Mouse (Mus musculus) left cerebral cortex, postnatal 36 days (tissue): ENCODE data around the gene Epha4. TPM values are rescaled to one million over a fixed set of nuclear protein-coding genes. Genes with fewer than 3 reads are reported as not detected.

Experiments
- DNase-seq, 2 experiments: peaks; one replicate each; pipeline ENCODE4 v3.0.0; 2021 to 2022; ENCODE audit warnings: low spot score in 2 of 2, mixed read lengths in 1 of 2
- intact Hi-C: fragments of 180-260 bp; cut with DNase I; formaldehyde crosslinking; loops from one replicate; pipeline ENCODE4 v1.15.1; 2025
- total RNA-seq, 2 experiments: library from RNA; stranded (reverse); gene quantifications; 2 replicates each; pipeline ENCODE4 v1.2.3; 2021

The Epha4 gene
- total RNA-seq, 2 experiments from 2014 or later = 173 to 182 TPM

- no peak for DNase-seq
- intact Hi-C loops = no loop called here
These were observed 24.7 kb downstream of the Epha4 start for GRCm38 (mm10) chr1:77490166-77490565.

DNA sequence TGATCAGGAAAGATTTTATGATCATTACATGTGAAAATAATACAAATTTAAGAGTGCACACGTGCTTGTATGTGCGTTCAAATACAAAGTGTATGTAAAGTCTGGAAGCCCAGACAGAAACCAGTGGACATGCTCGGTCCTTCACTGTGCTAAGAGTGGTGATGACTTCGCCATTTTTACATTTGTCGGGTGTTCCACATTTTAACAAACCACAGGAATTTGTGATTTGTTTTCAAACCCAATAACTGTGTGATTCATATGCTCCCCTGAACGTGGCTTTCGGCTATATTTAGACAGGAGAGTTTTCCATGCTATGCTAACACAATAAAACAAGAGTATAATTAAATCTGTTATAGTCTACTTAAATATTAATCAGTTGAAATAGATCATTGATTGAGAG is 25.5 kb downstream of the Epha4 start:
- no peak for DNase-seq
- intact Hi-C loops = no loop called here

GRCm38 (mm10) chr1:77487856-77488462 is 26.9 kb downstream of the Epha4 start:
- no peak for DNase-seq
- intact Hi-C loops = no loop called here

- intact Hi-C loops = no loop called here
- no peak for DNase-seq
These were observed 29.9 kb downstream of the Epha4 start for GRCm38 (mm10) chr1:77484766-77485596.

- intact Hi-C loops = no loop called here
These were observed 39.0 kb downstream of the Epha4 start for GRCm38 (mm10) chr1:77475808-77476413.

DNA sequence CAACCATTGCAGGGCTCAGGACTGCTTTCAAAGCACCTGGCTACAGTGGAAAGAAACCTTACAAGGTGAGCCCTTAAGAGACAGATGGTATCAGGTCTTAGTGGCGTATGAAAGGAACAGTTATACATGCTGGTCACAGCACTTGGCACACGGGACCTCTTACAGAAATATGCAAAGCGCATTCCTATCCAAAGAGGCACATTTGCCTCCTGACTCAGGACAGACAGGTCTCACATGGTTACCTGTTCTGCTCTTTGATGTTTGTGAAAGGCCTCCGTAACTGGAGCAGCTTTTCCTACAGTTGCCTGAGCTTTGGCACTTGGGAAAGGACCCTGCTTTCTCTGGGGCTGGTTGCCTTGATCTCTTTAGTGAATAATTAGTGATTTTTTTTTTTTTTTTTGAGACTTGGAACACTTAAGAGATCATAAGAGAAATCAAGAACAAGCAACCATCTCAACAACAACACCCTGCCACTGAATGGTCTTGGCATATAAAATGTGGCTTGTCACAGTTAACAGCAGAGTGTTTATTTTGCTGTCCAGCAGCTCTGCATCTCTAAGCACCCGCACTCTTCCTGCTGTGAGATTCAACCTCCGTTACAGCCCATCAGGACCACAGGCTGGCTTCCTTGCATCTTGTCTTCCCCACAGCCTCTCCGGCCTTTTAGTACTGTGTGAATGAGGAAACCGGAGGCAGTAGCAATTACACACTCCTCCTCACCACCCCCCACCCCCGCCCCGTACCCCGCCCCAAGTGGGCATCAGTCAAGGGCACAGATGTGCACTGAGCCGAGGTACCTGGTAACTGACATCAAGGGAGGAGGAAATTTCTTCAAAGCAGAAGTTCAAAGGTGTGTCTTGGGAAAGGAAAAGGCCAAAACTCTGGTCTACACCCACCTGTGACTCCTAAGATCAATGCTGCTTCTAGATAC is 41.2 kb downstream of the Epha4 start:
- intact Hi-C loops = no loop called here

More at GRCm38 (mm10) chr1:77475808-77476413, 39.0 kb downstream of the Epha4 start:
- DNase-seq = no peak

DNA sequence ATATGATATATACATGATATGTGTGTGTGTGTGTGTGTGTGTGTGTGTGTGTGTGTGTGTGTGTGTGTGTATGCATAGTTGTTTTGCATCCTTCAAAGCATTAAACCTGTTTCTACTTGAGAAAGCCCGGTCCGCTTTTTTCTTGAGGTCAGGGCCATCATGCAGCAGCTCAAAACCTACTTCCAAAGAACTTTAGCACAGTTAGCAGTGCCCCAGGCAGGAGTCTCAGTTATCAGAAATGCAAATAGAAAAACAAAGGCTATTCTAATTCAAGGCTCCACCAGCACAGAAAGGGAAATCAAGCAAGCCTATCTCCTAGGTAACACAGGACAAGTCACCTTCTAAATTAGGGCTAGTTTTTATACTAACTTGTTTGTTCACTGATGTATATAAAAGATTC is 42.3 kb downstream of the Epha4 start:
- intact Hi-C loops = no loop called here
- no peak for DNase-seq

More for the DNA sequence above, 41.2 kb downstream of the Epha4 start:
- DNase-seq = no peak

- DNase-seq = no peak
- intact Hi-C loops = no loop called here
These were observed 43.4 kb downstream of the Epha4 start for GRCm38 (mm10) chr1:77471447-77471846.

DNA sequence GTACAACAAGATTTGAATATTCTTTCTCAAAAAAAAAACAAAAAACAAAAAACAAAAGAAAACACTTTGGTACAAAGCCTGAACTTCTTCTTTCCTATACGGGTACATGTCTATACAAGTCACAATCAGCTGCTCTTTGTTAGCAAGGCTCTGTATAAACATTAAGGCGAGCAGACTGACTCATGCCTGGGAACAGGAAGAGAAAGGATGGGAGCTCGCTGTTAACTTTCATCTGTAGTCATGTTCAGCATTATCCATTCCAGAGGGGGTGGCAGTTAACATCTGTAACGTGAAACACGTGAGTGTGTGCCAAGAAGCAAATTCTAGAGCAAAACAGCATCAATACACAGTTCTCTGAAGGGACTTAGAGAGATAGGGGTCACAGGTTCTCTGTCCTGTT is 43.9 kb downstream of the Epha4 start:
- DNase-seq = no peak

GRCm38 (mm10) chr1:77468717-77469314 is 46.1 kb downstream of the Epha4 start:
- DNase-seq = no peak
- intact Hi-C loops = no loop called here

More for the DNA sequence above, 43.9 kb downstream of the Epha4 start:
- intact Hi-C loops = no loop called here

GRCm38 (mm10) chr1:77465524-77465923 is 49.4 kb downstream of the Epha4 start:
- no peak for DNase-seq
- intact Hi-C loops = no loop called here

DNA sequence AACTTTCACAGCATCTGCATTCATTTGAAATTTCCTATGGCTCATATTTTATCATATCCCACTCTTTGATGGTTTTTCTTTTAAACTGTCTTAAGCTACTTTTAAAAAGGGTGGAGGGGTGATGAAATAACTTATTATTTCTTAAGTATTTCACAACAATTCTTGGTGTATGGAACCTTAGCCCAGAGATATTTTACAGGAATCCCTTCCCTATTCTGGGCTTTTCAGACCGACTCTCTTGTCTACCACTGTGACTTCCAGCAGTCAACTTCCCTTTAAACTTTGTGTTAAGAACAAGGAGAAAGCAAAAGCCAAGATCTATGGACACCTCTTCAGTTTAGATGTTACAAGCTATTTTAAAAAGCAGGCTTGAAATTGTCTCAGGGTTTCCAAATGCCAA is 50.8 kb downstream of the Epha4 start:
- intact Hi-C loops = no loop called here
- no peak for DNase-seq

DNA sequence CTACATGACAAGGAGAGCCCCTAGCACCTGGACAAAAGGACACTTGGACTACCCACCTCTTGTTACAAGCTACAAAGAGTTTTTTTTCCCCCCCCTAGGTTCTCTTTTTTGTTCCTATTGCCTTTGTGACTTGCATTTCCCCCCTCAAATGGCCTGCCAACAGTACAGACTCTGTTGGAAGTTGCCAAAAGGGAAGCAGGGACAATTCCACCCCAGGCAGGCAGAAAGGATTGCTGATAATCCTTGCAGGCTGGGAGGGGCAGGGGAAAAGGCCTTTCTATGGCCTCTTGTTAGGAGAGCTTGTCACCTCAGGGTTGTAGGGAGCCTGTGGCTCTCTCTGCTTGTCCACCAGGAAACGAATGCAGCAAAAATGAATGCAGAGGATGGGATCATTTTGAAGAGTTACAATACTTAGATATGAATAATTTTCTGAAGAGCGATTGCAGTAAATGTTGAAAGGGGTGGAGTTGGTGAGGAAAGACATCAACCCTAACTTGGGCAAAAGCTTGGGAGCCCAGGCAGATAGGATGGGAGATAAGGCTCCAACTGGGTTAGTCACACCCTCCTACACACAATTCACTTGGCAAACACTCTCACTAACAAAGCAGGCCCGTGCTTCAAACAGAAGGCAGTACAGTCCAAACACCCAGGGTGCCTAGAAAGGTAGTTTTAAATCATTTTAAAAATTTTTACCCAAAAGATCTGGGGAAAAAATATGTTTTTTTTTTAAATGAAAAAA is 52.8 kb downstream of the Epha4 start:
- intact Hi-C loops = no loop called here

GRCm38 (mm10) chr1:77460831-77461629 is 53.9 kb downstream of the Epha4 start:
- intact Hi-C loops = no loop called here

More for the DNA sequence above, 52.8 kb downstream of the Epha4 start:
- DNase-seq = no peak

DNA sequence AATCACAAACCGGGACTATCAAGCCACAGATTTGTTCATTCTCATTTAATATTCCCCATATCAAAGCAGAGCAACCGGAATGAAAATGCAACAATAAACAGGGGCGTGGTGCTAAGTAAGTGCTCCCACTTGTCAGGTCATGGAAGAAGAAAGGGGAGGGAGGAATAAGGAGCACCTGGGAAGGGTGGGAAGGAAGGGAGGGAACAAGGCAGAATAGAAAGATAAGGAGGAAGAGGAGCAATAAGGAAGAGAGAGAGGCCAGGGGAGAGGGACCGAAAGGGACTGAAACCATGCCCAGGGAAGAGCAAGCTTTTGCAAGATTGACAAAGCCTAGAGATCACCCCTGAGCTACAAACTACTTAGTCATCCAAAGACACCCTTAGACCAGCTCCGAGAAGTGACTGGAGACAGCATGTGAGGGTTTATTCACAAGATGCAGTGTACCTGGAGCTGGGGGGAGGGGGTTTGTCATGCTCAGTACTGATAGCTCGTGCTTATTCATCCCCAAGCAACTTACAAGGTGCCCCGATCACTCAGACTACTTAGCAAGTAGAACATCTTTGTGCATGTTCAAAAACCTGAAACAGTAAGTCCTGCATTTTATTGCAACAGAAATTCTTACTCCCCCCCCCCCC is 56.0 kb downstream of the Epha4 start:
- DNase-seq = no peak
- intact Hi-C loops = no loop called here

More at GRCm38 (mm10) chr1:77460831-77461629, 53.9 kb downstream of the Epha4 start:
- DNase-seq = no peak

DNA sequence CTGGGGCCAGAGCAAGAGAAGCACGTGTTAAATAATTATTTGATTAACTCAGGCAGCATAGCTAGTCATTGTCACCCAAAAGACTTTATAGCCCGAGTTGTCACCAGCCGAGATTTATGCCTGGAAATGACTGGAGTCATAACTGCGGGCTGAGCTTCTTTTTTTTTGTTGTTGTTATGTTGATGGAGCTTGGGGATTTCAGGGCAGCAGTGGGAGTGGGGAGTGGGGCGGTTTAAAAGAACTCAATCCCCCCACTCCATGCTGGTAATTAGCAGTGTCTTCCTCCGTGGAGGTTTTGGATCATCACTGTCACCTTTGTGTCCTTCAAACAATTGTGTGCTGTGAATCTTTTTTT is 57.5 kb downstream of the Epha4 start:
- DNase-seq = no peak
- intact Hi-C loops = no loop called here

- DNase-seq = no peak
- intact Hi-C loops = no loop called here
These were observed 58.0 kb downstream of the Epha4 start for GRCm38 (mm10) chr1:77456695-77457445.
